In the genomic region with DNA sequence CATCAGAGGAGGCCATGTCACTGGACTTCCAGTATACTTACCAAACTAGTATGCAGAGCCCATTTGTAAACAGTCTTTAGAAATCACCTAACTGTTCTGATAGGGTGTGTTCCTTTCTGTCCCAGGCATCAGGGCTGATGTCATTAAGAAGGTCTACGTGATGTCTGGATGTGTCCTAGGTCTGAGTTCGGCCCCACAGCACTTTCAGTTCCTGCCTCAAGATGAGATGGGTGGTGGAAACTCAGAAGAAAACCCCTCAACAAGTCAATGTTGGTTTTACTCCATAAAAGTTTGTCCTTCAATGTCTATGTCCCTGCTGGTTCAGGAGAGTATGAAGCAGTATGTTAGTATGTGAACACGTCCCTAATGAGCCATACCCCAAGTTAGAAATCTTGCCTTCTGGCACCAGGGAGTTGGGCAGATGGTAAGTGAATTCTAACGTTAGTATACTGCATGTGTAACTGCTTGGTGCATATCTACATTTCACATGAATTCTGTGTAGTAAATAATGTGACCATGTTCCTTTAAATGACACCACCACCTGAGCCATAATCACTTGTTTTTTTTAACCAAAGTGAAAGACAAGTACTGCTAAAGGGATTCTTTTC, we compare ENCODE assay signal across 21 mouse cellular contexts.
DNase-seq lines count a peak whose midpoint lies in the region; ATAC-seq and TF ChIP-seq lines count a peak whose summit lies in the region.
"Had no signal": no experiment of that assay in that cellular context is flagged by ENCODE, and none has a peak within 500 bp of the region (broad histone marks: within the 10 kb centered on the region; RNA-seq: fewer than 3 reads in every experiment).

No protein-coding gene starts in this region.

- H3K4me2 ChIP-seq in forebrain, embryonic 14.5 days (ENCODE audit: low read length), result no peak overlapping the region
- H3K4me2 ChIP-seq: embryonic facial prominence, embryonic 13.5 days; embryonic facial prominence, embryonic 15.5 days; forebrain, embryonic 13.5 days had no signal

- H3K4me3 ChIP-seq in forebrain, embryonic 14.5 days (ENCODE audit: low read depth, low read length), result no peak overlapping the region
- no peak overlapping the region for H3K4me3 ChIP-seq in forebrain, embryonic 10.5 days
- no peak overlapping the region for H3K4me3 ChIP-seq in heart, embryonic 10.5 days
- H3K4me3 ChIP-seq: embryonic facial prominence, embryonic 13.5 days; embryonic facial prominence, embryonic 15.5 days; erythroblast, embryonic 14.5 days; forebrain, embryonic 13.5 days had no signal

- no peaks in the 10 kb centered on the region for H3K27me3 ChIP-seq in forebrain, embryonic 14.5 days (replicated peaks; ENCODE audit: control insufficient read depth, insufficient read depth, low read length)
- no peaks in the 10 kb centered on the region for H3K27me3 ChIP-seq in forebrain, embryonic 10.5 days (ENCODE audit: poor library complexity, severe bottlenecking)
- no peaks in the 10 kb centered on the region for H3K27me3 ChIP-seq in heart, embryonic 10.5 days (ENCODE audit: insufficient read depth, poor library complexity, severe bottlenecking)
- H3K27me3 ChIP-seq: embryonic facial prominence, embryonic 13.5 days; embryonic facial prominence, embryonic 15.5 days; forebrain, embryonic 13.5 days had no signal

- no peaks in the 10 kb centered on the region for H3K4me1 ChIP-seq in forebrain, embryonic 14.5 days (ENCODE audit: control insufficient read depth, insufficient read depth, low read length)
- peaks cover 7% of the 10 kb centered on the region for H3K4me1 ChIP-seq in forebrain, embryonic 10.5 days
- H3K4me1 ChIP-seq in heart, embryonic 10.5 days, result no peaks in the 10 kb centered on the region
- H3K4me1 ChIP-seq: embryonic facial prominence, embryonic 13.5 days; embryonic facial prominence, embryonic 15.5 days; forebrain, embryonic 13.5 days had no signal

- no peak for TF ChIP-seq POLR2A in brain, embryonic 14.5 days (IDR thresholded peaks at IDR 0.05; ENCODE audit: borderline replicate concordance, extremely low read depth, insufficient read depth, insufficient read length, poor library complexity, severe bottlenecking)

- no peaks in the 10 kb centered on the region for H3K9me3 ChIP-seq in forebrain, embryonic 14.5 days (replicated peaks; ENCODE audit: control insufficient read depth, low read length)
- no peaks in the 10 kb centered on the region for H3K9me3 ChIP-seq in forebrain, embryonic 10.5 days
- no peaks in the 10 kb centered on the region for H3K9me3 ChIP-seq in heart, embryonic 10.5 days
- H3K9me3 ChIP-seq: embryonic facial prominence, embryonic 13.5 days; embryonic facial prominence, embryonic 15.5 days; forebrain, embryonic 13.5 days had no signal

- 81% methylated on average over 4 of the region's 4 CpGs for WGBS in forebrain, embryonic 14.5 days
- 89% methylated on average over 4 of the region's 4 CpGs for WGBS in forebrain, embryonic 10.5 days
- WGBS in heart, embryonic 10.5 days, result 82% methylated on average over 4 of the region's 4 CpGs

- H3K27ac ChIP-seq in forebrain, embryonic 14.5 days (ENCODE audit: low read depth, low read length), result no peak overlapping the region
- H3K27ac ChIP-seq in forebrain, embryonic 10.5 days, result no peak overlapping the region
- no peak overlapping the region for H3K27ac ChIP-seq in heart, embryonic 10.5 days
- H3K27ac ChIP-seq: embryonic facial prominence, embryonic 13.5 days; embryonic facial prominence, embryonic 15.5 days; forebrain, embryonic 13.5 days had no signal

- no peak for TF ChIP-seq CTCF in brain, embryonic 14.5 days (IDR thresholded peaks at IDR 0.05; ENCODE audit: borderline replicate concordance, extremely low read depth, insufficient read depth, insufficient read length)

- DNase-seq in forebrain, embryonic 14.5 days (ENCODE audit: low spot score), result peak; percentile 48
- DNase-seq in forebrain, embryonic 10.5 days (ENCODE audit: extremely low spot score, low spot score), result no peak
- peak; percentile 37 for DNase-seq in heart, adult 11 months
- DNase-seq in heart, embryonic 10.5 days (ENCODE audit: low spot score), result no peak
- DNase-seq in brain, embryonic 14.5 days (ENCODE audit: low read depth), result peak; percentile 43
- DNase-seq in thymus, adult 18-20 months, result no peak
- no peak for DNase-seq in urinary bladder, adult 18-20 months (ENCODE audit: low spot score in 2 of 2)
- DNase-seq: adrenal gland, adult 2 months; adrenal gland, postnatal 10 days; adrenal gland, postnatal 25 days; cerebellum, adult 11 months; cerebellum, adult 18-20 months; cerebellum, adult 8-10 months; cerebellum, adult 9-11 months; cerebellum, postnatal 14 days; cerebellum, postnatal 36 days; embryo, embryonic 11 days had no signal

- no peaks in the 10 kb centered on the region for H3K36me3 ChIP-seq in forebrain, embryonic 14.5 days (ENCODE audit: control insufficient read depth, insufficient read depth, low read length)
- H3K36me3 ChIP-seq in forebrain, embryonic 10.5 days (replicated peaks), result no peaks in the 10 kb centered on the region
- peaks cover 29% of the 10 kb centered on the region; the same call in 1 of the 2 replicates for H3K36me3 ChIP-seq in heart, embryonic 10.5 days
- H3K36me3 ChIP-seq: embryonic facial prominence, embryonic 13.5 days; embryonic facial prominence, embryonic 15.5 days had no signal

- ATAC-seq in forebrain, embryonic 14.5 days, result no peak
- ATAC-seq: forebrain, embryonic 13.5 days had no signal

- H3K9ac ChIP-seq in forebrain, embryonic 14.5 days (ENCODE audit: low read length), result no peak overlapping the region
- H3K9ac ChIP-seq: embryonic facial prominence, embryonic 13.5 days; embryonic facial prominence, embryonic 15.5 days; forebrain, embryonic 13.5 days had no signal

Comparison
In these comparisons a context has a peak if more than half of its experiments do, and no peak if none do; other contexts are left out.
1. DNase-seq: peak in forebrain, embryonic 14.5 days (single experiment), heart, adult 11 months (single experiment) and brain, embryonic 14.5 days (single experiment); none in forebrain, embryonic 10.5 days (single experiment), heart, embryonic 10.5 days (single experiment), thymus, adult 18-20 months (0 of 2) and urinary bladder, adult 18-20 months (0 of 2).